Mouse (Mus musculus) stomach, postnatal 0 days (tissue): ENCODE measurements around the gene Zfp870. TPM values are rescaled to one million over a fixed set of nuclear protein-coding genes. Genes with fewer than 3 reads are reported as not detected.

Source experiments
- ATAC-seq: fragments of 200-750 bp; cut with Nextera tagmentation; 2 replicates; pipeline ENCODE4 v1.8.0; 2017; ENCODE audit not compliant: low FRiP score, low TSS enrichment
- DNase-seq: peaks from one replicate; pipeline ENCODE4 v3.0.0-alpha.2; 2016; ENCODE audit warnings: low spot score
- H3K27ac ChIP-seq: fragments of 300-500 bp; sonication (generic); replicated peaks from 2 replicates; pipeline ENCODE4 v1.5.1; 2014; ENCODE audit warnings: mild to moderate bottlenecking, control low read depth
- H3K27me3 ChIP-seq: fragments of 300-500 bp; sonication (generic); 2 replicates; pipeline ENCODE4 v1.6.1; 2014; ENCODE audit warnings: low read length; ENCODE audit not compliant: control insufficient read depth, insufficient read depth
- H3K36me3 ChIP-seq: fragments of 300-500 bp; sonication (generic); 2 replicates; pipeline ENCODE4 v1.6.1; 2014; ENCODE audit warnings: low read length, mixed read lengths; ENCODE audit not compliant: control insufficient read depth, insufficient read depth
- H3K4me1 ChIP-seq: fragments of 300-500 bp; sonication (generic); replicated peaks from 2 replicates; pipeline ENCODE4 v1.6.1; 2014; ENCODE audit warnings: antibody characterized with exemption; ENCODE audit not compliant: control insufficient read depth, insufficient read depth
- H3K4me2 ChIP-seq: fragments of 300-500 bp; sonication (generic); replicated peaks from 2 replicates; pipeline ENCODE4 v1.6.1; 2014; ENCODE audit warnings: low read depth, mild to moderate bottlenecking, control low read depth, moderate library complexity
- H3K4me3 ChIP-seq: fragments of 300-500 bp; sonication (generic); 2 replicates; pipeline ENCODE4 v1.5.1; 2014; ENCODE audit warnings: low read depth, low read length, control low read depth
- H3K9ac ChIP-seq: fragments of 300-500 bp; sonication (generic); 2 replicates; pipeline ENCODE4 v1.6.1; 2014; ENCODE audit warnings: mild to moderate bottlenecking, low read length, control low read depth, mixed read lengths
- H3K9me3 ChIP-seq: fragments of 300-500 bp; sonication (generic); 2 replicates; pipeline ENCODE4 v1.6.1; 2016; ENCODE audit warnings: low read length; ENCODE audit not compliant: control insufficient read depth
- CTCF ChIP-seq: IDR thresholded peaks from 2 replicates; pipeline ENCODE4 v1.5.1; 2016; ENCODE audit warnings: antibody characterized with exemption, low read depth, mild to moderate bottlenecking, moderate library complexity
- EP300 ChIP-seq: optimal IDR thresholded peaks from 2 replicates; pipeline ENCODE3; 2016; ENCODE audit warnings: antibody characterized with exemption
- WGBS: fragments of 180-500 bp; shearing (Covaris S2); extraction: QIAGEN DNeasy Blood & Tissue Kit; methylation state at CpG from one replicate; pipeline ENCODE4 v1.1.7; 2014; 5-methylcytosine and 5-hydroxymethylcytosine counted together
- polyA plus RNA-seq: library from polyadenylated mRNA; unstranded; fragments of >200 nt; fragmentation: Nextera tagmentation; extraction: Ambion mirVana; gene quantifications from 2 replicates; pipeline ENCODE4 v1.2.1, GENCODE M21; 2015

Zfp870 gene
- polyA plus RNA-seq, 1 experiment from 2014 or later: 2.6 TPM

- Histone ChIP-seq H3K27me3 (no peaks in the 10 kb centered on the region), H3K36me3 (no peaks in the 10 kb centered on the region), H3K4me2 (no peak within 1 kb of the TSS), H3K9me3 (no peaks in the 10 kb centered on the region), H3K4me1 (no peaks in the 10 kb centered on the region), H3K27ac (no peak within 1 kb of the TSS), H3K4me3 (no peak within 1 kb of the TSS), H3K9ac (no peak within 1 kb of the TSS)
- DNase-seq (no peak), ATAC-seq (no peak)
- 66% methylated on average over 2 of the region's 2 CpGs for whole genome bisulfite sequencing
- no peak for TF ChIP-seq CTCF
- no peak for TF ChIP-seq EP300
These were observed 25.7 kb upstream of the Zfp870 start, which contains the start of gene Cyp4f14 for GRCm38 (mm10) chr17:32917131-32917530. TSS of gene Cyp4f14 (minus strand) at chr17:32917342.

GRCm38 (mm10) chr17:32916075-32916474 is 24.6 kb upstream of the Zfp870 start:
- no peaks in the 10 kb centered on the region for H3K4me1 ChIP-seq
- ATAC-seq (peak; percentile 49; the same call in 1 of the 2 replicates), DNase-seq (no peak)
- no peak overlapping the region for H3K27ac ChIP-seq
- no peak overlapping the region for H3K9ac ChIP-seq
- no peak for TF ChIP-seq CTCF
- 70% methylated on average over 1 of the region's 1 CpGs for WGBS
- H3K9me3 ChIP-seq: no peaks in the 10 kb centered on the region
- no peak overlapping the region for H3K4me3 ChIP-seq
- H3K4me2 ChIP-seq: no peak overlapping the region
- no peaks in the 10 kb centered on the region for H3K27me3 ChIP-seq
- no peaks in the 10 kb centered on the region for H3K36me3 ChIP-seq

GRCm38 (mm10) chr17:32906172-32906571 is 14.7 kb upstream of the Zfp870 start:
- 75% methylated on average over 10 of the region's 10 CpGs for WGBS

GRCm38 (mm10) chr17:32905239-32905638 is 13.8 kb upstream of the Zfp870 start:
- Histone ChIP-seq H3K4me2 (peak overlapping the region; percentile 27; the same call in 1 of the 2 replicates), H3K4me3 (no peak overlapping the region), H3K27ac (no peak overlapping the region), H3K27me3 (no peaks in the 10 kb centered on the region), H3K9ac (no peak overlapping the region), H3K4me1 (no peaks in the 10 kb centered on the region), H3K36me3 (no peaks in the 10 kb centered on the region), H3K9me3 (no peaks in the 10 kb centered on the region)
- ATAC-seq (peak; percentile 47), DNase-seq (peak; percentile 63)
- peak; percentile 78 for TF ChIP-seq CTCF
- TF ChIP-seq EP300: no peak
- WGBS: 16% methylated on average over 19 of the region's 19 CpGs

More at GRCm38 (mm10) chr17:32906172-32906571, 14.7 kb upstream of the Zfp870 start:
- DNase-seq: no peak
- ATAC-seq: no peak
- no peaks in the 10 kb centered on the region for H3K27me3 ChIP-seq
- no peak overlapping the region for H3K4me3 ChIP-seq
- H3K27ac ChIP-seq: no peak overlapping the region
- TF ChIP-seq EP300: no peak
- no peak for TF ChIP-seq CTCF
- H3K4me1 ChIP-seq: no peaks in the 10 kb centered on the region
- H3K36me3 ChIP-seq: no peaks in the 10 kb centered on the region
- no peak overlapping the region for H3K9ac ChIP-seq
- no peaks in the 10 kb centered on the region for H3K9me3 ChIP-seq
- H3K4me2 ChIP-seq: no peak overlapping the region

- TF ChIP-seq CTCF (peak; percentile 65), EP300 (no peak)
These were observed 13.0 kb upstream of the Zfp870 start for GRCm38 (mm10) chr17:32904414-32904813.

GRCm38 (mm10) chr17:32901751-32902525 is 10.5 kb upstream of the Zfp870 start:
- TF ChIP-seq EP300 (no peak), CTCF (no peak)
- no peak overlapping the region for H3K27ac ChIP-seq
- H3K4me1 ChIP-seq: no peaks in the 10 kb centered on the region
- no peak overlapping the region for H3K4me2 ChIP-seq
- 61% methylated on average over 1 of the region's 1 CpGs for WGBS
- no peak overlapping the region for H3K4me3 ChIP-seq
- ATAC-seq (no peak), DNase-seq (no peak)
- no peaks in the 10 kb centered on the region for H3K9me3 ChIP-seq
- H3K36me3 ChIP-seq: no peaks in the 10 kb centered on the region
- no peak overlapping the region for H3K9ac ChIP-seq
- H3K27me3 ChIP-seq: no peaks in the 10 kb centered on the region

More at GRCm38 (mm10) chr17:32904414-32904813, 13.0 kb upstream of the Zfp870 start:
- WGBS: 67% methylated on average over 2 of the region's 2 CpGs
- no peaks in the 10 kb centered on the region for H3K9me3 ChIP-seq
- no peaks in the 10 kb centered on the region for H3K36me3 ChIP-seq
- H3K4me2 ChIP-seq: no peak overlapping the region
- no peak overlapping the region for H3K27ac ChIP-seq
- H3K4me1 ChIP-seq: no peaks in the 10 kb centered on the region
- H3K27me3 ChIP-seq: no peaks in the 10 kb centered on the region
- no peak overlapping the region for H3K4me3 ChIP-seq
- no peak overlapping the region for H3K9ac ChIP-seq
- ATAC-seq (no peak), DNase-seq (no peak)
